Mouse (Mus musculus): ENCODE data around the gene Grin2c.

The Grin2c gene

DNA sequence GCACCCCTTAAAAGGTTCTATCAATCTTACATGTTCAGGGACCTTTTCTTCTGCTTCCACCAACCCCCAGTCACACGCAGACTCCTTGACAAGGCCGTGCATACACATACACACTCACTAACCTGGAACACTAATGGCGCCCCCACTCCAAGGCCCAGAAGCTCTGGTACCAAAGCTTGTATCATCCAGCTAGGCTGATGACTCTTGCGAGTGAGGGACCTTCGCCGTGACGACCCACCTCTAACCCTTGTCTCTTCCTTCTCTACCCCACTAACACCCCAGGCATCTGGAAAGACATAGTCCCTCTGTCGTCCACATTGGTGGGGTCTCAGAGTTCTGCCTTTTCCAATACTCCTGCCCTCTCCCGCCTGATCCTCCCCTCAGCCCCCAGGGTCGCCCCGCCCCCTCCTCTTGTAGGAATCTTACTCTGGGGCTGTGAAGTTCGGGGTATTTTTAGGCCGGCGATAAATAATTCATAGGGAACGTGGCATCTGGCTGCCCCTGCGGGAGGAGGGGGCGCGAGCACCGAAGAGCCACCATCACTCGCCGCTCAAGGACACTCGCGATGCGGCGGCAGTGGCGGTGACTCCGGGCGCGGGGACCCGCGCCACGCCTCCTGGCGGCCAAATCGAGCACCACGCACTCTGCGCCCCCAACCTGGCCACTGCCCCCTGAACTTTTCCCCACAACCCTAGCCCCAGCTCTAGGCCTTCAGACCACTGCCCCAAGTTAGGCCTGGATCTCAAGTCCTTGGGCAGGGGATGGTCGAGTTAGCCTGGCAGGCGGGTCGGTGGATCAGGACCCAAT, 2.0 kb downstream of the Grin2c start:
- no peak for DNase-seq (ENCODE audit: low spot score in 2 of 2)

DNA sequence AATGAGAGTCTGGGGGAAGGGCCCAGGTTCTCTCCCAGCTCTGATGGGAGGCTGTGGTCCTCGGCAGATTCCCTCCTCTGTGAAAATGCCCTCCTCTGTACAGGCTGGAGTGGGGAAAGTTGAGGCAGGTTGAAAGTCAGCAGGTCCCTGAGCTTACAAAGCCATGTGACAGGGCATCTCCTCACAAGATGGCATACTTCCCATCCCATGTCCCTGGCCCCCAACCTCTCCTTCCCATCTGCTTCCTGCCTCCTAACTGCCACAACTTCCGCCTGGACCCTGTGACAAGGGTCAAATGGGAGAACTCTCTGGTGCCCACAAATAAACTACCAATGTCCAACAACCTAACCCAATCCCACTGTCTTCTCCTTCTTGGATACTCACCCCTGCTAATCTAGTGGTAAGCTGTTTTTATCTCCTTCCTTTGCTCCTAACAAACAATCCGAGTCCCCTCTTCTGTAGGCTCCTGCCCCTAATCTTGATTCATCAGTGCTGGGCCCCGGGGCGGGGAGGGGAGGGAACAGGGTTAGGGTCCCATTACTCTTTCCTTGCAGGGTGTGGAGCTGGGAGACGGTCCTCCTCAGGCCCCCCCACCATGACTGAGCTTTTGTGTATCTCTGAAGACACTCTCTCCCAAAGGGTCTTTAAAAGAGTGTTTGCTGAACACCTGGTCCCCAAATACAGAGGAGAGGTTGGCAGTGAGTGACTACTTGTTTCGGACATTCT, 2.7 kb downstream of the Grin2c start:
- DNase-seq (ENCODE audit: low spot score in 2 of 2) = no peak

- no peak for DNase-seq (ENCODE audit: low spot score in 2 of 2)
Measured at GRCm38 (mm10) chr11:115262954-115263353, 4.1 kb downstream of the Grin2c start.

GRCm38 (mm10) chr11:115259134-115259533, 7.9 kb downstream of the Grin2c start:
- DNase-seq (ENCODE audit: low spot score in 2 of 2) = no peak

GRCm38 (mm10) chr11:115257775-115258510, 9.1 kb downstream of the Grin2c start:
- DNase-seq (ENCODE audit: low spot score in 2 of 2) = no peak

DNA sequence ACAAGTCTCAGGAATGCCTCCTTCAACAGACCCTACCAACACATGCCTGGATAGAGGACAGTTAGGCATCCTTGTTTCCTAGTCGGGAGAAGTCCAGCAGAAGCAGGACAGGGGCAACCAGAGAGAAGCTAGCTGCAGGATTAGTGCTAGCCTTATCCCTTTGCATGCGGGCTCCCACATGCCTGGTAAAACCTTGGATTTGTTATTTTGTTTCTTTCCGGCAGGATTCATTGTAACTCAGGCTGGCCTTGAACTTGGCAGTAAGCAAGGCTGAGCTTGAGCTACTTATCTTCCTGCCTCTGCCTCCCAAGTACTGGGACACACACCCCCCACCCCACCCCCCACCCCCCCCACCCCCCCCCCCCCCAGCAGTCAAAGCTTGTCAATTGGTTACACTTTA, 15.8 kb downstream of the Grin2c start:
- DNase-seq (ENCODE audit: low spot score in 2 of 2) = no peak

- DNase-seq (ENCODE audit: low spot score in 2 of 2) = no peak
Measured at GRCm38 (mm10) chr11:115250405-115251090, 16.5 kb downstream of the Grin2c start.

GRCm38 (mm10) chr11:115249721-115250404, 17.2 kb downstream of the Grin2c start:
- DNase-seq (ENCODE audit: low spot score in 2 of 2) = no peak

GRCm38 (mm10) chr11:115247945-115248344, 19.1 kb downstream of the Grin2c start:
- no peak for DNase-seq (ENCODE audit: low spot score in 2 of 2)

GRCm38 (mm10) chr11:115247240-115247639, 19.8 kb downstream of the Grin2c start:
- no peak for DNase-seq (ENCODE audit: low spot score in 2 of 2)

DNA sequence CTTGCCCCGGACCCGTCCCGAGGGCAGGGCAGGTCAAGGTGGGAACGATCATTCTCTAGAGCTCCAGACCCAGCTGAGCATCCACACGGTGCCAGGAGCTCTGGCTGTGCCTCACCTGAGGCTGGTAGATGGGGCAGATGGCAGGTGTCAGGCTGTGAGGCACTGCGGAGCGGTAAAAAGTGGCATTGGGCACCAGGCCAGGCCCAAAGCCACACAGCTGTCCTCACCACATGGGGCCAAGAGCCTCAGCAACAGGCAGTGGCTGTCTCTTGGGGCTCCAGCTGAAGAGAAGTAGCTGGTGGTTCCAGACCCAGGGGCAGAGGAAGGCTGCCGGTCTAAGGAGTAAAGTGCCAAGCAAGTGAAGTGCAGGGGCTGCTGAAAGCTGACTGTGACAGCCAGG, 20.7 kb downstream of the Grin2c start:
- DNase-seq (ENCODE audit: low spot score in 2 of 2) = no peak

GRCm38 (mm10) chr11:115244840-115245239, 22.2 kb downstream of the Grin2c start:
- DNase-seq (ENCODE audit: low spot score in 2 of 2) = no peak

GRCm38 (mm10) chr11:115243783-115244182, 23.3 kb downstream of the Grin2c start:
- no peak for DNase-seq (ENCODE audit: low spot score in 2 of 2)

DNA sequence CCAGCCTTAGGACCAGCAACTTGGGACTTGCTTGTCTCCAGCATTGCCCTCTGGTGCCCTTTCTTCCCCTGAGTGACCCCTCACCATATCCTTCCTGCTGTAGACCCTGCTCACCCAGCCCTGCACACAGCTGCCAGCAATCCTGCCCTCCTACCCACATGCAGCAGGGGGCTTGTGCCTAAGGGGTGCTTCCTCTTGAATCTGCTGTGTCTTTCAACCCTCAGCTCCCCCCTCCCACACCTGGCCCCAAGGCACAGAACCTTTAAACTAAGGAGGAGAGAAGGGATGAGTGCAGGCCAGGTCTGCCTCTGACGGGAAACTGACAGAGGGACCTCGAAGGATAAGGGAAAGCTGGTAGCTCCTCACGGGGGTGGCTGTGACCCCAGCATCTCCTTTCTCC, 24.3 kb downstream of the Grin2c start:
- DNase-seq (ENCODE audit: low spot score in 2 of 2) = no peak

- DNase-seq (ENCODE audit: low spot score in 2 of 2) = no peak
Measured at GRCm38 (mm10) chr11:115241402-115241801, 25.6 kb downstream of the Grin2c start.

DNA sequence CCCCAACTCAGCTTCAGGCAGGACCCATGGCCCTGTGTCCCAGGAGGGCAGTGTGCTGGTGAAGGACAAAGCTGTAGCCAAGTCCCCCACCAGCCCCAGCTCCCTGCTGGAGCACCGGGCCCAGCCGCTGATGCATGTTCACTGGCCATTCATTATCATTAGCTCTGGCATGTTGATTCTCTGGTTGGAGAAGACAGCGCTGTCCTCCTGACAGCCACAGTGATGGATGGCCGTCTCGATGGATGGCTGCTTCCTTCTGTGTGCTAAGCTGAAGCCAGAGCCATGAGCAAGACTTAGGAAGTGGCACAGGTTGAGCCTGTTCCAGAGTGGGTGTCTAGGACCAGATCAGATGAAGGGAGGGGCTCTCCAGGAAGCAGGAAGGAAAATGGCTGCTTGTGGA, 30.5 kb downstream of the Grin2c start:
- no peak for DNase-seq (ENCODE audit: low spot score in 2 of 2)

GRCm38 (mm10) chr11:115234320-115235044, 32.6 kb downstream of the Grin2c start:
- no peak for DNase-seq (ENCODE audit: low spot score in 2 of 2)

- DNase-seq (ENCODE audit: low spot score in 2 of 2) = no peak
Measured at GRCm38 (mm10) chr11:115233526-115234290, 33.3 kb downstream of the Grin2c start.

GRCm38 (mm10) chr11:115232889-115233288, 34.2 kb downstream of the Grin2c start:
- no peak for DNase-seq (ENCODE audit: low spot score in 2 of 2)

- DNase-seq (ENCODE audit: low spot score in 2 of 2) = no peak
Measured at GRCm38 (mm10) chr11:115231924-115232323, 35.1 kb downstream of the Grin2c start.
